ENCODE assay signal across 34 mouse cellular contexts in genomic region chr3:103040861-103041379, GRCm38 (mm10). TPM values are rescaled to one million over a fixed set of nuclear protein-coding genes. Genes with fewer than 3 reads are reported as not detected.
"Had no signal": no experiment of that assay in that cellular context is flagged by ENCODE, and none has a peak within 500 bp of the region (broad histone marks: within the 10 kb centered on the region; RNA-seq: fewer than 3 reads in every experiment).

No protein-coding gene starts in this region.

- ATAC-seq: hindbrain, postnatal 0 days had no signal

- H3K9me3 ChIP-seq: heart, embryonic 13.5 days; heart, embryonic 15.5 days; hindbrain, embryonic 13.5 days; hindbrain, embryonic 15.5 days; kidney, embryonic 15.5 days; limb, embryonic 10.5 days; limb, embryonic 12.5 days; liver, embryonic 13.5 days; liver, embryonic 15.5 days had no signal

- H3K27ac ChIP-seq: heart, adult 2 months; heart, embryonic 13.5 days; heart, embryonic 15.5 days; hindbrain, embryonic 13.5 days; hindbrain, embryonic 15.5 days; hindbrain, postnatal 0 days; kidney, embryonic 15.5 days; kidney, postnatal 0 days; limb, embryonic 10.5 days; limb, embryonic 12.5 days; liver, embryonic 13.5 days; liver, embryonic 15.5 days had no signal

- DNase-seq: gastrocnemius, postnatal 14 days; gastrocnemius, postnatal 36 days; heart, adult 2 months; heart, postnatal 14 days; heart, postnatal 36 days; kidney, adult 11 months; kidney, adult 2 months; kidney, adult 9 months; kidney, postnatal 14 days; kidney, postnatal 36 days; layer of hippocampus, adult 9-11 months; layer of hippocampus, postnatal 36 days; liver; liver, embryonic 13.5 days had no signal

- H3K4me1 ChIP-seq: heart, embryonic 13.5 days; heart, embryonic 15.5 days; hindbrain, embryonic 13.5 days; hindbrain, embryonic 15.5 days; kidney, embryonic 15.5 days; limb, embryonic 10.5 days; limb, embryonic 12.5 days; liver, embryonic 15.5 days had no signal

- H3K9ac ChIP-seq: heart, embryonic 13.5 days; heart, embryonic 15.5 days; hindbrain, embryonic 13.5 days; hindbrain, embryonic 15.5 days; kidney, embryonic 15.5 days; limb, embryonic 12.5 days; liver, embryonic 13.5 days; liver, embryonic 15.5 days had no signal

- H3K27me3 ChIP-seq: heart, embryonic 13.5 days; heart, embryonic 15.5 days; hindbrain, embryonic 13.5 days; hindbrain, embryonic 15.5 days; kidney, embryonic 15.5 days; limb, embryonic 12.5 days; liver, embryonic 13.5 days; liver, embryonic 15.5 days had no signal

- H3K4me3 ChIP-seq: heart, adult 2 months; heart, embryonic 13.5 days; heart, embryonic 15.5 days; hindbrain, embryonic 13.5 days; hindbrain, embryonic 15.5 days; kidney, embryonic 15.5 days; limb, embryonic 10.5 days; limb, embryonic 12.5 days; liver, embryonic 13.5 days; liver, embryonic 15.5 days had no signal

RNA-seq across cellular contexts. Expression of gene Ampd1, which starts 32.9 kb away (rescaled TPM):
- total RNA-seq: heart, adult 2 months; heart, postnatal 14 days; heart, postnatal 36 days; hematopoietic stem cell, adult 5-6 weeks; layer of hippocampus, adult 18-20 months; layer of hippocampus, adult 8-10 months; layer of hippocampus, postnatal 14 days; layer of hippocampus, postnatal 36 days; left cerebral cortex, adult 18-20 months; left cerebral cortex, postnatal 14 days; left cerebral cortex, postnatal 36 days had no signal
- polyA plus RNA-seq: heart, embryonic 11.5 days; heart, postnatal 0 days; hindbrain, embryonic 13.5 days; hindbrain, embryonic 15.5 days; hindbrain, postnatal 0 days; intestine, embryonic 14.5 days; kidney, postnatal 0 days; limb, embryonic 10.5 days had no signal
